Mouse (Mus musculus): ENCODE measurements around the gene Chrnb2. TPM values are rescaled to one million over a fixed set of nuclear protein-coding genes. Genes with fewer than 3 reads are reported as not detected.

Gene Chrnb2
- polyA plus RNA-seq, 1 experiment = 0.70 TPM

DNA sequence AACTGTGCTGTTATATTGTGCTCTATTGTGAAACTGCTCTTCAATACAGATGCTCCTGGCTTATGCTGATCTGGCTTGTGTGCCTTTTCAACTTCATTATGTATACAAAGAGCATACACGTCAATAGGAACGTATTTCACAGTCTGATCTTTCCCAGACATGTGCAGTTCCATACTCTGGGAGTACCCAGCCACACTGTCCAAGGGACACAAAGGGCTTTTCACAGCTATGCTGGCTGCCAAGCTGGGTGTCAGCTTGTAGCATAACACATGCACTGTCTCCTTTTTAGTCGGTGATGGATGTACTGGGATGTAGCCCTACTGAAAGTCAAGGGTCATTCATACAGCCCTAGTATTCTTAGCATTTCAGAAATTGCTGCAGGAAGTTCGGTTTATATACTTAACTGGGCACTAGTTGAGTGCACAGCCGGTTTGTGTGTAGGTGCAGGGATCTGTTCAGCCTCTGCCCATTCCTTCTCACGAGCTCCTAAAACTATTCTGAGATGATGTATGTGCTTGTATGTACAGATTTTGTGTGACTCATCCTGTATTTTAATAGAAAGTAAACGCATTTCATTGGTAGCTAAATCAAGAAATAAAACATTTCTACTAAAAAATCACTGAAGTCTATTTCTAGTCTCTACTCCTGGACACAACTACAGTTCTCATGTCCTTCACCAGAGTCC is 40.9 kb downstream of the Chrnb2 start:
- no peak for DNase-seq
- H3K4me1 ChIP-seq (ENCODE audit: control insufficient read depth, insufficient read depth, low read length) = no peaks in the 10 kb centered on the region
- 51% methylated on average over 7 of the region's 7 CpGs for WGBS
- TF ChIP-seq CTCF (IDR thresholded peaks at IDR 0.05; ENCODE audit: insufficient read depth, low read length) (no peak), POLR2A (IDR thresholded peaks at IDR 0.05; ENCODE audit: borderline replicate concordance, extremely low read depth, low read depth, low read length) (no peak)
- no peak overlapping the region for H3K4me3 ChIP-seq (replicated peaks; ENCODE audit: extremely low read depth, low read depth, low read length)

DNA sequence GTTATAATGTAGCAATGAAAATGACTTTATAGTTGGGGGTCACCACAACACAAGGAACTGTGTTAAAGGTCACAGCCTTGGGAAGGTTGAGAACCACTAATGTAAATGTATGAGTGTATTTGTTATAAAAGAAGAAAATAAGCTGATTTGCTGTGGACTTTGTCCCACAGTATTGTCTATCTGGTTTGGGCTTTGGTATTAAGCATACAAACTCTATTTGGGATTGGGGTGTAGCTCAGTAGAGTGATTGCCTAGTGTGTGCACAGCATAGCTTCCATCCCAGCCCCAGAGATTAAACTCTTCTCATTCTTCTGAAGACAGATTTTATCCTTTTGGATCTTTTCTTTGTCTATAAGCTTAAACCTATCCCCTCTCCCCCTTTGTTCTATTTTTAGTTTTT is 42.4 kb downstream of the Chrnb2 start:
- no peak overlapping the region for H3K4me3 ChIP-seq (replicated peaks; ENCODE audit: extremely low read depth, low read depth, low read length)
- no peaks in the 10 kb centered on the region for H3K4me1 ChIP-seq (ENCODE audit: control insufficient read depth, insufficient read depth, low read length)
- no peak for DNase-seq
- TF ChIP-seq CTCF (IDR thresholded peaks at IDR 0.05; ENCODE audit: insufficient read depth, low read length) = no peak
- TF ChIP-seq POLR2A (IDR thresholded peaks at IDR 0.05; ENCODE audit: borderline replicate concordance, extremely low read depth, low read depth, low read length) = no peak

DNA sequence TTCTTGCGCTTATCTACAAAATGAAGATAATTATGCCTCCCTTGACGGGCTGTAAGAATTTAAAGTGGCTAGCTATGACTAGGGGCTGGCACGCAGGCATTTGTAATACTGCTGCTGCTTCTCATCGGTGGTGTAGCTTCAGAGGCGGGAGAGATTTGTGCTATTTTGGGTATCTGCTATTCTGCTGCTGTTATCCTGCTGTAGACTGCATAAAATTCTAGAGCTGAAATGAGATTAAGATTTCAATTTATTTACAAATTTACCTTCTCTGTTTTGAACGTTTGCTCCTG is 48.5 kb downstream of the Chrnb2 start:
- TF ChIP-seq POLR2A (IDR thresholded peaks at IDR 0.05; ENCODE audit: borderline replicate concordance, extremely low read depth, low read depth, low read length) (no peak), CTCF (IDR thresholded peaks at IDR 0.05; ENCODE audit: insufficient read depth, low read length) (no peak)
- H3K4me1 ChIP-seq (ENCODE audit: control insufficient read depth, insufficient read depth, low read length) = peaks cover 4% of the 10 kb centered on the region
- peak overlapping the region; percentile 71 for H3K4me3 ChIP-seq (replicated peaks; ENCODE audit: extremely low read depth, low read depth, low read length)
- WGBS = 56% methylated on average over 6 of the region's 6 CpGs
- no peak for DNase-seq

DNA sequence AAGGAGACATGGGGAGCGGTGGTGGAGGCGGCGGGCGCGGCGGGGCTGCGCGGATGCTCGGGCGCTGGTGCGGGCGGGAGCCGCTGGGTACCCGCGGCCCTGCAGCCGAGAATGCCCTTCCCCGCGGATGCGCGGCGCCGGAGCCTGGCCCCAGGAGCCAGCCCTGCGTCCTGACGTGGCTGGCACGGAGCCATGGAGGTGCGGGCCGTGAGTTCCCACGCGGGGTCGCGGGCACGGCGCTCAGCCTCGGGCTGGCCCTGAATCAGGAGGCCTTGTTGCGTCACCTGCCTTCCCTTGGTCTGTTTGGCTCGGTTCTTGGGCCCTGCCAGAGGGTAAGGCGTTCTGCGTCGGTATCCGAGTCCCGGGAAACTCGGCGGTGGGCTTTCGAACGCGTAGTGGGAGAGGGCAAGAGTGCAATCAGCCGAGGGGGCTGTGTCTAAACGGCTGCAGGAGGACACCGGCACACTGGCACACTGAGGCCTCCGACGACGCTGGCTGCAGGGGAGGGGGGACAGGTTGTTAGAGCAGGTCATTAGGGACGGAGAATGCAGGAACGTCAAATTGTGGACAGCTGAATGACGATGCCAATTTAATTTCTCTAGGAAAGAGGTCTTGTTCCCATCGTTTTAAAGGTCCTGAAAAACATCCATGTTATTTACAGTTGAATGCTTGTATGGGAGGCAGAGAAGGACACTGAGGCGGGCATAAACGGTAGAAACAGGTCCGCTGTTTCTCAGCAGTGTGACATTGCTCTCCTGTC is 49.0 kb downstream of the Chrnb2 start:
- 4% methylated on average over 59 of the region's 59 CpGs for WGBS
- H3K4me3 ChIP-seq (replicated peaks; ENCODE audit: extremely low read depth, low read depth, low read length) = peak overlapping the region; percentile 71
- peaks cover 4% of the 10 kb centered on the region for H3K4me1 ChIP-seq (ENCODE audit: control insufficient read depth, insufficient read depth, low read length)
- no peak for DNase-seq
- TF ChIP-seq POLR2A (IDR thresholded peaks at IDR 0.05; ENCODE audit: borderline replicate concordance, extremely low read depth, low read depth, low read length) (no peak), CTCF (IDR thresholded peaks at IDR 0.05; ENCODE audit: insufficient read depth, low read length) (no peak)

DNA sequence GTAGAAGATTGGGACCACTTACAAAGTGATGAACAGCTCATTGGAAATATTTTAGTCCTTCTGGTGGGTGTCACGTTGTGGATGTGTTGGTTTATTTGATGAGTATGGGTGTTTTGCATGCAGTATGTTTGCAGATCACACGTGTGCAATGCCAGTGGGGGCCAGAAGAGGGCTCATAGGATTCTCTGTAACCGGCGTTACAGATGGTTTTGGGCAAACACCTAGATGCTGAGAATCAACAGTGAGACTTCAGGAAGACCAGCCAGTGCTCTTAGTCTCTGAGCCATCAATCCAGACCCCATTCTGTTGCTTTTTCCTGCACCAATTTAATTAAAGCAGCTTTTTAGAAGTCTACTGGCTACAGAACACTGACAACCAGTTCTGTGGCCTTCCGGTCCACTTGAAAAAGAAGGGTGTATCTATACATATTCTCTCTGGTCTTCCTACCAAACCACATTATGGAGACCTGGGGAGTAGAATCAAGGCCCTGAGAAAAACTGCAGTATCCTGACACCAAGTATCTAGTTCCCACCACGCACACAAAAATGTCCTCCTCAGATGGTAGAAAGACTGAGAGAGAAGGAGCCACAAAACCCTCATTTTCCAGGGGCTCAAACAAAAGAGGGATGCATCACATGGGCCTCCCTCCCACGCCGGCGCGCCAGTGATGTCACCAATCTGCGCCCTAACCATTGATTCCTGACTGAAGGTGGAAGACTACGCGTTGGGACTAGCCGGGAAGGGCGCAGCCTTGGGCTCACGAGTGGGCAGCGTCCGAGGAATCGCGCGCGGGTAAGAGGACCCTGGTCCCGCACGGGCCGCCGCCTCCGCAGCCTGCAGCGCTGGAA is 49.8 kb downstream of the Chrnb2 start, which contains the start of gene Adar:
TSS of gene Adar (plus strand) at position 664 of the 848 bp plus-strand sequence.
- peaks cover 4% of the 10 kb centered on the region for H3K4me1 ChIP-seq (ENCODE audit: control insufficient read depth, insufficient read depth, low read length)
- 4% methylated on average over 28 of the region's 28 CpGs for WGBS
- H3K4me3 ChIP-seq (replicated peaks; ENCODE audit: extremely low read depth, low read depth, low read length) = peak within 1 kb of the TSS; percentile 71
- peak; percentile 56 for DNase-seq
- TF ChIP-seq POLR2A (IDR thresholded peaks at IDR 0.05; ENCODE audit: borderline replicate concordance, extremely low read depth, low read depth, low read length) (peak; percentile 30; the same call in 1 of the 2 replicates), CTCF (IDR thresholded peaks at IDR 0.05; ENCODE audit: insufficient read depth, low read length) (peak; percentile 48; the same call in 1 of the 2 replicates)

DNA sequence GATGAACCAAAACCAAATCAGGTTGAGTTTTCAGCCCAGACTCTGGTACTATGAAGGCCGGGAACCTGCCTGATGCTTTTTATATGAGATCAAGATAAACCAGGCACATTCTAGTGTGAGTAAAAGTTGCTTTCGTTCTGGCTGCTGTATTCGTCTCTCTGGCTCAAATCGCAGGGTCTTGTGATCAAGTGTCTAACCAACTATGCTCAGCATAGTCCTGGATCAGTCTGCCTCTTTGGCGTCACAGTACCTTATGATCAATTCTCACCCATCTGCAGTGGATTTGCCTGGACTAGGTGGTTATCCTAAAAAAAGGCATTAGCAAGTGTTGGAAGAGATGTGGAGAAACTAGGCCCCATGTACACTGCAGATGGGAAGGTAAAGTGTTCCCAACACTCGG is 60.4 kb downstream of the Chrnb2 start:
- Histone ChIP-seq H3K4me1 (ENCODE audit: control insufficient read depth, insufficient read depth, low read length) (no peaks in the 10 kb centered on the region), H3K4me3 (replicated peaks; ENCODE audit: extremely low read depth, low read depth, low read length) (no peak overlapping the region)
- 77% methylated on average over 6 of the region's 6 CpGs for WGBS
- no peak for DNase-seq
- no peak for TF ChIP-seq POLR2A (IDR thresholded peaks at IDR 0.05; ENCODE audit: borderline replicate concordance, extremely low read depth, low read depth, low read length)
- no peak for TF ChIP-seq CTCF (IDR thresholded peaks at IDR 0.05; ENCODE audit: insufficient read depth, low read length)

DNA sequence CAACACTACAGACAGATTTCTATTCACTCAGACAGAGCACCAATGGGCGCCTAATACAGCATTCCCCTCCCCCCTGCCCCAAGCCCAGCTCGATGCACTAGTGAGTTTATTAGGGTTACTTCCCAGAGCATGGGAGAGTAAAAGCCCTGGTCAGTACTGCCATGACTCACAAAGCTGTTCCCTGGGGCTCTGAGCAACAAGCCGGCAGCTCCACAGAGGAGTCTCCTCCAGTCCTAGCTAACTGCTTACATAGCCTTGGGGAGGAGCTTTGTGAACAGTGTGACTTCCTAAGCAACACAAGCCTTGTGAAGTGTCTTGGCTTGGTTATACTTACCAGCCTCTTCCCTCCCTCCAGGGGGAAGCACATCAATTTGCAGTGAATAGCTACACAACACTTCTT is 60.8 kb downstream of the Chrnb2 start:
- no peaks in the 10 kb centered on the region for H3K4me1 ChIP-seq (ENCODE audit: control insufficient read depth, insufficient read depth, low read length)
- WGBS = 41% methylated on average over 3 of the region's 3 CpGs
- no peak for DNase-seq
- TF ChIP-seq POLR2A (IDR thresholded peaks at IDR 0.05; ENCODE audit: borderline replicate concordance, extremely low read depth, low read depth, low read length) (no peak), CTCF (IDR thresholded peaks at IDR 0.05; ENCODE audit: insufficient read depth, low read length) (no peak)
- H3K4me3 ChIP-seq (replicated peaks; ENCODE audit: extremely low read depth, low read depth, low read length) = no peak overlapping the region

DNA sequence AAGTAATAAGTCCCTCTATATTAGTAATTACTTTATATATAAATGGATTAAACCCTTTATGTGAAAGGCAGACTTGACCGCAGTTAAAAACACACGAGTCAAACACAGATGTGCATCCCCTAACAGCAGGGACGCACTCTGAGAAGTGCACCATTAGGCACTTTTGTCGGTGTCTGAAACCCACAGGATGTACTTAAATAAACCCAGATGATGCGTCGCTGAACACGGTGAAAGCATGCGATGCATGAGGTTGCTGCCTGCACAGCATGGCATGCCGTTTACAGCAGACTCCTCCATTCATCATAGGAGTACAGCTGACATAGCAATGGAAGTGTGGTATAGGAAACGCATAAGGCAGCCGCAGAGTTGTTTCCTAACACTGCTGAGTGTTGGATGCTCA is 64.0 kb downstream of the Chrnb2 start:
- Histone ChIP-seq H3K4me3 (replicated peaks; ENCODE audit: extremely low read depth, low read depth, low read length) (no peak overlapping the region), H3K4me1 (ENCODE audit: control insufficient read depth, insufficient read depth, low read length) (no peaks in the 10 kb centered on the region)
- DNase-seq = no peak
- 59% methylated on average over 11 of the region's 11 CpGs for WGBS
- TF ChIP-seq POLR2A (IDR thresholded peaks at IDR 0.05; ENCODE audit: borderline replicate concordance, extremely low read depth, low read depth, low read length) (no peak), CTCF (IDR thresholded peaks at IDR 0.05; ENCODE audit: insufficient read depth, low read length) (no peak)

DNA sequence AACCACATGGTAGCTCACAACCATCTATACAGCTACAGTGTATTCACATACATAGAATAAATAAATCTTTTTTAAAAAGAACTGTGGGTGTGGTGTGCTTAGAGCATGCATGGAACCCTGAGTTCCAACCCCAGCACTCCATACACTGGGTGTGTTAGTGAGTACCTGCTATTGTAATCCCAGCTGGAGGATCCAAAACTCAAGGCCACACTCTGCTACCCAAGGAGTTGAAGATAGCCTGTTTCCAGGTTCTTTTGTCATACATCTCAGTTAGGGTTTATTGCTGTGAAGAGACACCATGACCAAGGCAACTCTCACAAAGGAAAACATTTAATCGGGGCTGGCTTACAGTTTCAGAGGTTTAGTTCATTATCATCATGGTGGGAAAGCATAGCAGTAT is 65.5 kb downstream of the Chrnb2 start:
- 78% methylated on average over 1 of the region's 1 CpGs for WGBS
- Histone ChIP-seq H3K4me3 (replicated peaks; ENCODE audit: extremely low read depth, low read depth, low read length) (no peak overlapping the region), H3K4me1 (ENCODE audit: control insufficient read depth, insufficient read depth, low read length) (no peaks in the 10 kb centered on the region)
- no peak for TF ChIP-seq CTCF (IDR thresholded peaks at IDR 0.05; ENCODE audit: insufficient read depth, low read length)
- DNase-seq = no peak

Other genes with a start within 250 kb of the Chrnb2 start
- 6.8 and 7.1 TPM in 2 replicates for gene Kcnn3, start 244.5 kb downstream of the Chrnb2 start, polyA plus RNA-seq (2012; rRNA removed)
- gene Adar, start 49.6 kb downstream of the Chrnb2 start, polyA plus RNA-seq (2012; rRNA removed) = 23.4 and 31.2 TPM in 2 replicates
- gene Ube2q1, start 9.0 kb upstream of the Chrnb2 start, polyA plus RNA-seq (2012; rRNA removed) = 24.4 and 25.2 TPM in 2 replicates
- gene She, start 66.7 kb upstream of the Chrnb2 start, polyA plus RNA-seq (2012; rRNA removed) = 15.1 and 16.3 TPM in 2 replicates
- 19.8 and 22.6 TPM in 2 replicates for gene Il6ra, start 148.6 kb upstream of the Chrnb2 start, polyA plus RNA-seq (2012; rRNA removed)
- 31.9 and 52.7 TPM in 2 replicates for gene Atp8b2, start 198.9 kb upstream of the Chrnb2 start, polyA plus RNA-seq (2012; rRNA removed)
- 30.3 and 42.8 TPM in 2 replicates for gene Hax1, start 234.1 kb upstream of the Chrnb2 start, polyA plus RNA-seq (2012; rRNA removed)

Data from lung, adult 2 months (tissue).